Comparison of ENCODE assay signal across 8 mouse cellular contexts in the genomic region with DNA sequence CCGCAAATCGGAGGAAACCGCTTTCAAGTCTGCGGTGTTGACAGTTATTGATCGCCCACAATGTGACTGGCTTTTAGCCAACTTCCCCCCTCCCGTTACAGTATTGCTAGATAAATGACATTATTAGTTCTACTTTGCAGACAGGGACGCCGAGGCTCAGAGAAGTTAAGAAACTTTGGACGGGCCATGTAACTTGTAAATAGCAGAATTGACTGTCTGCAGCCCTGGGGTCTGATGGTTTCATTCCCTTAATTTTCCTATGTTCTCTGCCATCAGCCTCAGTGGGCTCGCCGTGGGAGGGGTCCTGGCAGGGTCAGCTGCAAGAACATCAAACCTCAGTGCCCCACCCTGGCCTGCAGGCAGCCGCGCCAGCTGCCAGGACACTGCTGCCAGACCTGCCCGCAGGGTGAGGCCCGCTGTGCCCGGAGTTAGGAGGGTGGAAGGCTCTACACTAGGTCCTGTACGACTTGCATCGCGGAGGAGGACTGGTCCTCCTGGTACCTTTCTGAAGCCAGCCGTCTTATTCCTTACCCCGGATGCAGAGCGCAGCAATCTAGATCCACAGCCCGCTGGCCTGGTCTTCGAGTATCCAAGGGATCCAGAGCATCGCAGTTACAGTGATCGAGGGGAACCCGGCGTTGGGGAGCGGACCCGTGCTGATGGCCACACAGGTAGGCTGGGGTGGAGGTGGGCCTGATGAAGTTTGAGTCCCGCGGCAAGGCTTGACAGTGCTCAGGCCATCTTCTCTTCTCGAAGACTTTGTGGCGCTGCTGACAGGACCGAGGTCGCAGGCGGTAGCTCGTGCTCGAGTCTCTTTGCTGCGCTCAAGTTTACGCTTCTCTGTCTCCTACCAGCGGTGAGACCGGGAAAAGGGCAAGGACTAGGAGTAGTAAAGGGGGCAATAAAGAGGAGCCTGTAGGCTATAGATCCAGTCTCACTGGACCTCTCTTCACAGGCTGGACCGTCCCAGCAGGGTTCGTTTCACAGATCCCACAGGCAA. TPM values are rescaled to one million over a fixed set of nuclear protein-coding genes. Genes with fewer than 3 reads are reported as not detected.
DNase-seq lines count a peak whose midpoint lies in the region; ATAC-seq and TF ChIP-seq lines count a peak whose summit lies in the region.
"Had no signal": no experiment of that assay in that cellular context is flagged by ENCODE, and none has a peak within 500 bp of the region (broad histone marks: within the 10 kb centered on the region; RNA-seq: fewer than 3 reads in every experiment).

Gene Thpo, minus strand, starts transcription at position 781 of the 1,000 bp plus-strand sequence.

- 0 out of 2 replicates have a peak, but pooled peaks cover 3% of the 10 kb centered on the region for H3K4me1 ChIP-seq in lung, adult 2 months (ENCODE audit: control insufficient read depth, insufficient read depth, low read length)
- H3K4me1 ChIP-seq in embryonic facial prominence, embryonic 12.5 days = peaks cover 8% of the 10 kb centered on the region; the same call in 1 of the 2 replicates
- peaks cover 12% of the 10 kb centered on the region for H3K4me1 ChIP-seq in hindbrain, embryonic 16.5 days (ENCODE audit: control insufficient read depth, insufficient read depth, low read depth, low read length)
- peaks cover 15% of the 10 kb centered on the region for H3K4me1 ChIP-seq in midbrain, embryonic 15.5 days

- H3K36me3 ChIP-seq in embryonic facial prominence, embryonic 12.5 days = no peaks in the 10 kb centered on the region
- H3K36me3 ChIP-seq in hindbrain, embryonic 16.5 days (ENCODE audit: control insufficient read depth, insufficient read depth, low read length) = peaks cover 9% of the 10 kb centered on the region
- H3K36me3 ChIP-seq in midbrain, embryonic 15.5 days (replicated peaks) = no peaks in the 10 kb centered on the region

- peaks cover 25% of the 10 kb centered on the region for H3K27me3 ChIP-seq in embryonic facial prominence, embryonic 12.5 days
- peaks cover 15% of the 10 kb centered on the region for H3K27me3 ChIP-seq in hindbrain, embryonic 16.5 days (replicated peaks; ENCODE audit: control insufficient read depth, insufficient read depth, low read length)
- H3K27me3 ChIP-seq in midbrain, embryonic 15.5 days (replicated peaks) = peaks cover 25% of the 10 kb centered on the region

- peak within 1 kb of the TSS; percentile 57 for H3K4me3 ChIP-seq in lung, adult 2 months (replicated peaks; ENCODE audit: extremely low read depth, low read depth, low read length)
- peak within 1 kb of the TSS; percentile 64 for H3K4me3 ChIP-seq in embryonic facial prominence, embryonic 12.5 days
- peak within 1 kb of the TSS; percentile 80 for H3K4me3 ChIP-seq in hindbrain, embryonic 16.5 days (ENCODE audit: low read length)
- peak within 1 kb of the TSS; percentile 74 for H3K4me3 ChIP-seq in midbrain, embryonic 15.5 days

- 9% methylated on average over 45 of the region's 45 CpGs for WGBS in lung, adult 2 months
- 3% methylated on average over 45 of the region's 45 CpGs for WGBS in embryonic facial prominence, embryonic 12.5 days
- 3% methylated on average over 45 of the region's 45 CpGs for WGBS in hindbrain, embryonic 16.5 days
- WGBS in midbrain, embryonic 15.5 days = 3% methylated on average over 45 of the region's 45 CpGs

- no peak for TF ChIP-seq CTCF in lung, adult 2 months (IDR thresholded peaks at IDR 0.05; ENCODE audit: insufficient read depth, low read length)

- H3K4me2 ChIP-seq in embryonic facial prominence, embryonic 12.5 days (replicated peaks) = peak within 1 kb of the TSS; percentile 97
- peak within 1 kb of the TSS; percentile 83 for H3K4me2 ChIP-seq in hindbrain, embryonic 16.5 days (ENCODE audit: low read length)
- H3K4me2 ChIP-seq in midbrain, embryonic 15.5 days = peak within 1 kb of the TSS; percentile 89

- TF ChIP-seq POLR2A in lung, adult 2 months (IDR thresholded peaks at IDR 0.05; ENCODE audit: borderline replicate concordance, extremely low read depth, low read depth, low read length) = no peak

- peak within 1 kb of the TSS; percentile 80 for H3K9ac ChIP-seq in embryonic facial prominence, embryonic 12.5 days
- peak within 1 kb of the TSS; percentile 84 for H3K9ac ChIP-seq in hindbrain, embryonic 16.5 days (ENCODE audit: low read depth, low read length)
- H3K9ac ChIP-seq in midbrain, embryonic 15.5 days = peak within 1 kb of the TSS; percentile 84

- H3K9me3 ChIP-seq in embryonic facial prominence, embryonic 12.5 days = no peaks in the 10 kb centered on the region
- H3K9me3 ChIP-seq in hindbrain, embryonic 16.5 days (ENCODE audit: control insufficient read depth, low read length) = no peaks in the 10 kb centered on the region
- no peaks in the 10 kb centered on the region for H3K9me3 ChIP-seq in midbrain, embryonic 15.5 days

- no peak within 1 kb of the TSS for H3K27ac ChIP-seq in embryonic facial prominence, embryonic 12.5 days
- H3K27ac ChIP-seq in hindbrain, embryonic 16.5 days (ENCODE audit: low read depth, low read length) = no peak within 1 kb of the TSS; the same call in 1 of the 2 replicates
- H3K27ac ChIP-seq in midbrain, embryonic 15.5 days = no peak within 1 kb of the TSS

- no peak for DNase-seq in lung, adult 2 months
- no peak for DNase-seq in lung, postnatal 14 days
- no peak for DNase-seq in adrenal gland, adult 18-20 months (ENCODE audit: low spot score in 2 of 2)
- DNase-seq in spleen, postnatal 14 days (ENCODE audit: low spot score in 2 of 2) = no peak

- no peak for ATAC-seq in embryonic facial prominence, embryonic 12.5 days (ENCODE audit: insufficient number of reproducible peaks, insufficient read depth, low FRiP score, low TSS enrichment)
- no peak for ATAC-seq in hindbrain, embryonic 16.5 days
- no peak for ATAC-seq in midbrain, embryonic 15.5 days (replicated peaks)

RNA-seq across cellular contexts. Expression of gene Thpo, which starts in this region (rescaled TPM):
- 1.1 and 1.6 TPM in 2 replicates for polyA plus RNA-seq in lung, adult 2 months (2012; rRNA removed)
- polyA plus RNA-seq in embryonic facial prominence, embryonic 12.5 days (2016; fragmentation: Nextera tagmentation; extraction: Ambion mirVana) = 0.96 and 1.2 TPM in 2 replicates
- 0.93 and 1.4 TPM in 2 replicates for polyA plus RNA-seq in hindbrain, embryonic 16.5 days (2015; fragmentation: Nextera tagmentation; extraction: Ambion mirVana)
- 1.3 and 1.7 TPM in 2 replicates for polyA plus RNA-seq in midbrain, embryonic 15.5 days (2015; fragmentation: Nextera tagmentation; extraction: Ambion mirVana)
- total RNA-seq in adrenal gland, adult 18-20 months (2021) = 1 to 10 TPM; 1.2 to 4.2 TPM
- total RNA-seq: common myeloid progenitor, adult 5-6 weeks had no signal
